Mouse (Mus musculus): ENCODE measurements around the gene Nostrin. TPM values are rescaled to one million over a fixed set of nuclear protein-coding genes. Genes with fewer than 3 reads are reported as not detected.

Nostrin gene
- polyA plus RNA-seq, 1 experiment, result 0.13 TPM

DNA sequence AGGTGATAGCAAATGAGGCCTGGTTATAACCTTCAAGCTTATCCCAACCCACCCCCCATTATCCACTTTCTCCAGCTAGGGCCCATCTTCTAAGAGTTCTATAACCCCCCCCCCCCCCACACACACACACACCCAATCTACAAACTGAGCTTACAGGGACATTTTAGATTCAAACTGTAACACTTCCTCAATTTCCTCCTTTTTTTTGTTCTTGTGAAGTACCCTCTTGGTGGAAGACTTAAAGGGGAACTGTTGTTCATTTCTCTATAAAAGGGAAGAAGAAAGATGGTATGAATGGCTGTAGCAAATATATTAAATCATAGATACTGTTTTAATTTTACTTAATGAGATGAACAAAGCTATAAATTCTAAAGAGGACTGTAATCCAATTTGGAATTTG is 96.5 kb downstream of the Nostrin start:
- TF ChIP-seq TCF12 (IDR thresholded peaks at IDR 0.05; ENCODE audit: insufficient read depth, poor library complexity, severe bottlenecking) (no peak), CEBPB (IDR thresholded peaks at IDR 0.05; ENCODE audit: insufficient read depth, poor library complexity, severe bottlenecking) (no peak), MAX (IDR thresholded peaks at IDR 0.05; ENCODE audit: low read depth) (no peak), TCF3 (IDR thresholded peaks at IDR 0.05; ENCODE audit: insufficient read length, low read depth) (no peak), POLR2AphosphoS2 (IDR thresholded peaks at IDR 0.05; ENCODE audit: insufficient read length, low read depth) (no peak)
- no peak overlapping the region for H3K4me2 ChIP-seq (ENCODE audit: low read depth)

DNA sequence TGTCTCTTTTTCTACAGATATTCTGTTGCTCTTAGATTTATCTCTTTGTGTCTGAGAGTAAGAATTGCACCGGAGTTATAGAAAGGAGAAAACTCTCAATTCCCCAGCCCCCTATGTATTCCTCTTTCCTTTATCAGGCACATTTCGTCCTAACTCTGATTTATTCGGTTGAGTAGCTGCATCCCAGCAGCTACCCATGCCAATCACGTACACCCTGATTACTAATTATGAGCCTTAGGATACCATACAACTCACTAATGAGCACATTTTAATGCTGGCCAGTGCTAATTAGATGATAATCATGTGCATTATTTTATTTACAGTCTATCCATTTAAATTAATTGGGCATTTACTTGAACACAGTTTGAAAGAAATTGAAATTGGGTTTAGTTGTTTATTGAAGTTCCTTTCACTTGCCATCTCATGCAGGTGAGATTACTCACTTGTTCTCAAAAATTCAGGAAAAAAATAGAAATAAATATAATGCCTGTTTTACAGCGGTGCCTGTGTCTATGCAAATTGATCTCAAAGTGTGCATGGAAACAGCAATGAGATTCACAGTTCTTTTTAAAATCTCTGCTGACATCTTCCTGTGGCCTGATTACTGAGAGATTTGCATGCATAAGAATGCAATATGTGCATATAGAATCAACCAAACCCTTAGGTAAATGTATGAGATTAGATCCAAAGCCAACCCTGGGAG is 99.5 kb downstream of the Nostrin start:
- Histone ChIP-seq H3K79me2 (ENCODE audit: control insufficient read depth, insufficient read depth) (no peaks in the 10 kb centered on the region), H3K36me3 (ENCODE audit: control insufficient read depth, insufficient read depth) (no peaks in the 10 kb centered on the region), H3K4me3 (no peak overlapping the region), H3K4me2 (ENCODE audit: low read depth) (no peak overlapping the region), H3K27me3 (ENCODE audit: control insufficient read depth, insufficient read depth, insufficient read length) (no peaks in the 10 kb centered on the region), H3ac (ENCODE audit: control insufficient read depth, insufficient read length) (no peak overlapping the region)
- TF ChIP-seq REST (IDR thresholded peaks at IDR 0.05; ENCODE audit: insufficient read depth, insufficient read length) (no peak), USF1 (IDR thresholded peaks at IDR 0.05; ENCODE audit: low read depth) (no peak), SRF (IDR thresholded peaks at IDR 0.05; ENCODE audit: control insufficient read depth, insufficient read length, low read depth) (no peak), POLR2AphosphoS2 (IDR thresholded peaks at IDR 0.05; ENCODE audit: insufficient read length, low read depth) (no peak), TCF3 (IDR thresholded peaks at IDR 0.05; ENCODE audit: insufficient read length, low read depth) (no peak), MYOG (IDR thresholded peaks at IDR 0.05; ENCODE audit: control insufficient read depth in 1 of 3, insufficient read depth in 1 of 3, insufficient read length in 2 of 3, low read depth in 2 of 3) (no peak), POLR2A (IDR thresholded peaks at IDR 0.05; ENCODE audit: insufficient read length, low read depth) (no peak), MYOD1 (IDR thresholded peaks at IDR 0.05; ENCODE audit: control insufficient read depth in 1 of 3, insufficient read length in 2 of 3, low read depth in 2 of 3) (no peak), TCF12 (IDR thresholded peaks at IDR 0.05; ENCODE audit: insufficient read depth, poor library complexity, severe bottlenecking) (no peak), MAX (IDR thresholded peaks at IDR 0.05; ENCODE audit: low read depth) (no peak), E2F4 (IDR thresholded peaks at IDR 0.05; ENCODE audit: insufficient read depth) (no peak), CEBPB (IDR thresholded peaks at IDR 0.05; ENCODE audit: insufficient read depth, poor library complexity, severe bottlenecking) (no peak)

More for the DNA sequence above, 96.5 kb downstream of the Nostrin start:
- Histone ChIP-seq H3K4me3 (no peak overlapping the region), H3K36me3 (ENCODE audit: control insufficient read depth, insufficient read depth) (no peaks in the 10 kb centered on the region), H3ac (ENCODE audit: control insufficient read depth, insufficient read length) (no peak overlapping the region), H3K79me2 (ENCODE audit: control insufficient read depth, insufficient read depth) (no peaks in the 10 kb centered on the region), H3K27me3 (ENCODE audit: control insufficient read depth, insufficient read depth, insufficient read length) (no peaks in the 10 kb centered on the region)

Other genes with a start within 250 kb of the Nostrin start
- 16.3 TPM for gene Spc25, start 70.4 kb downstream of the Nostrin start, polyA plus RNA-seq (2012; fragmentation: generic; extraction: Trizol)
- gene G6pc2, start 75.3 kb downstream of the Nostrin start, polyA plus RNA-seq (2012; fragmentation: generic; extraction: Trizol), result not detected
- not detected for gene Abcb11, start 206.8 kb downstream of the Nostrin start, polyA plus RNA-seq (2012; fragmentation: generic; extraction: Trizol)
- gene Dhrs9, start 244.6 kb downstream of the Nostrin start, polyA plus RNA-seq (2012; fragmentation: generic; extraction: Trizol), result 3.3 TPM

All from myocyte (in vitro differentiated cells).